Mouse (Mus musculus) kidney, adult 2 months (tissue): Measurements from ENCODE around the gene Bicra. TPM values are rescaled to one million over a fixed set of nuclear protein-coding genes. Genes with fewer than 3 reads are reported as not detected.
A peak's percentile ranks its signal among the peaks of the same experiment; 100 is the strongest.

Source experiments
- DNase-seq: peaks from one replicate; pipeline ENCODE4 v3.0.0; 2021
- H3K27ac ChIP-seq: fragments of 200-500 bp; 2 replicates; pipeline ENCODE4 v1.5.1; 2012; ENCODE audit warnings: low read depth, low read length, control low read depth, inconsistent platforms; ENCODE audit not compliant: insufficient read depth
- H3K27me3 ChIP-seq: fragments of 200-500 bp; replicated peaks from 2 replicates; pipeline ENCODE4 v1.6.1; 2012; ENCODE audit warnings: mild to moderate bottlenecking, moderate library complexity, low read length, inconsistent platforms; ENCODE audit not compliant: control insufficient read depth, insufficient read depth
- H3K36me3 ChIP-seq: fragments of 200-500 bp; 2 replicates; pipeline ENCODE4 v1.6.1; 2012; ENCODE audit warnings: mild to moderate bottlenecking, moderate library complexity, low read length, inconsistent platforms; ENCODE audit not compliant: control insufficient read depth, insufficient read depth
- H3K4me1 ChIP-seq: fragments of 200-500 bp; 2 replicates; pipeline ENCODE4 v1.6.1; 2011; ENCODE audit warnings: low read length; ENCODE audit not compliant: control insufficient read depth, insufficient read depth
- H3K4me3 ChIP-seq: fragments of 200-500 bp; 2 replicates; pipeline ENCODE4 v1.5.1; 2011; ENCODE audit warnings: mild to moderate bottlenecking, low read depth, low read length, control low read depth; ENCODE audit not compliant: insufficient read depth
- CTCF ChIP-seq: fragments of 200-500 bp; conservative IDR thresholded peaks from 2 replicates; pipeline ENCODE4 v1.5.1; 2011; ENCODE audit warnings: low read depth, mild to moderate bottlenecking, control low read depth, low read length, moderate library complexity, mixed read lengths; ENCODE audit not compliant: insufficient read depth, insufficient read length
- POLR2A ChIP-seq: fragments of 200-500 bp; IDR thresholded peaks from one replicate; pipeline ENCODE4 v1.6.1; 2011; ENCODE audit warnings: low read depth, low read length, control low read depth
- WGBS: fragments of 180-500 bp; shearing (Covaris S2); methylation state at CpG from one replicate; pipeline ENCODE4 v1.1.7; 2018; 5-methylcytosine and 5-hydroxymethylcytosine counted together
- polyA plus RNA-seq: library from polyadenylated mRNA; depleted of rRNA; stranded (reverse); fragments of >200 nt; gene quantifications from 2 replicates; pipeline ENCODE4 v1.2.3, GENCODE M21; 2012

The Bicra gene
- polyA plus RNA-seq, 1 experiment = 8.6 TPM

DNA sequence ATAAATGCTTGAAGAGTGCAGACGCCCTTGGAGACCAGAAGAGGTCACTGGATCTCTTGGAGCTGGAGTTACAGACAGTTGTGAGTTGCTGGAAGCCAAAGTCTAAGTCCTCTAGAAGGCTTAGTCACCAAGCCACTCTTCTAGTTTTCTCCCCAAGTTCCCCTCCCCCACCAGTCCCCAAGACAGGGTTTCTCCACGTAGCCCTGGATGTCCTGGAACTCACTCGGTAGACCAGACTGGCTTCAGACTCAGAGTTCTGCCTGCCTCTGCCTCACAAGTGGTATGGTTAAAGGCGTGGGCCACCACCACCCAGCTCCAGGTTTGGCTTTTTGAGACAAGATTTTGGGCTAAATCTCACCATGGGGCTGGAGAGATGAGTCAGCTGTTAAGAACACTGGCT lies 7.2 kb upstream of the Bicra start:
- DNase-seq = no peak
- Histone ChIP-seq H3K4me1 (peaks cover 2% of the 10 kb centered on the region; the same call in 1 of the 2 replicates), H3K27ac (no peak overlapping the region), H3K27me3 (no peaks in the 10 kb centered on the region), H3K4me3 (no peak overlapping the region), H3K36me3 (no peaks in the 10 kb centered on the region)
- no peak for TF ChIP-seq POLR2A
- no peak for TF ChIP-seq CTCF
- WGBS = 71% methylated on average over 4 of the region's 4 CpGs

DNA sequence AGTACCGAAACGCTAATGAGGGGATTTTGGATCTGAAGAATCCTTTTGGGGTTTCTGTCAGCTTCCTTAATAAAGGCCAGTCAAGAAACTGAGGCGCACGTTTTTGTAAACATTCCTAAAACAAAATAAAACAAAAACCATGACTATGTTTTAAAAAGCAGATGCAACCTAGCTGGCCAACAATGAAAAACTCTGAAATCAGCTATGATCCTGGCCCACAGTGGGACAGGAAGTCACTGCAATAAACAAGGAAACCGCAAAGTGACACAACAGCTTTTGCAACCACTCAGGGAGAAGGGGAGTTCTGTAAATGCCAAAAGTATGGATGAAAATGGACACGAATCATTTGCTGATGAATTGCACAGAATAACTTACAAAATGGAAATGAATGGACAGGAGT lies 5.4 kb upstream of the Bicra start:
- no peak for TF ChIP-seq POLR2A
- no peak for TF ChIP-seq CTCF
- no peaks in the 10 kb centered on the region for H3K27me3 ChIP-seq
- WGBS = 7% methylated on average over 6 of the region's 6 CpGs
- H3K36me3 ChIP-seq = no peaks in the 10 kb centered on the region
- H3K4me3 ChIP-seq = no peak overlapping the region
- no peak for DNase-seq
- no peak overlapping the region; the same call in 1 of the 2 replicates for H3K27ac ChIP-seq
- peaks cover 12% of the 10 kb centered on the region; the same call in 1 of the 2 replicates for H3K4me1 ChIP-seq

DNA sequence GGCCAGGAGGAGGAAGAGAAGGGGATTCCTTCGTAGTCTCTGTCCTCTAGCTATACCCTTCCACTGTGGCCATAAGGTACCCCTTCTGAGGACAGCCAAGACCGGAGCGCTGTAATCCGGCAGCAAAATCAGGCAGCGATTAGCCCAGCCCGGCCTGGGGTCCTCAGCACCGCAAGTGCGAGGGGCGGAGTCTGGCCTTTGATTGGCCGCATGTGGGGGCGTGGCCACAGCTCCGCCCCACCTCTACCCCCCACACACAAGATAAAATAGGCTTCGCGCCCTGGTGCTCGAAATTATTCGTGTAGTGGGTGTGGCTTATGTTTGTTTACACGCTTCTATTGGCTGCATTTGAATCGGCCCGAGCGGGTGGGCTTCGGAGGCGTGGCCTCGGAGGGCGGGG lies 5.0 kb upstream of the Bicra start:
- Histone ChIP-seq H3K4me3 (peak overlapping the region; percentile 68), H3K27me3 (no peaks in the 10 kb centered on the region), H3K27ac (peak overlapping the region; percentile 72), H3K36me3 (no peaks in the 10 kb centered on the region), H3K4me1 (peaks cover 12% of the 10 kb centered on the region; the same call in 1 of the 2 replicates)
- peak; percentile 99 for DNase-seq
- WGBS = under 1% methylated on average over 24 of the region's 24 CpGs
- TF ChIP-seq CTCF (no peak), POLR2A (peak; percentile 23)

DNA sequence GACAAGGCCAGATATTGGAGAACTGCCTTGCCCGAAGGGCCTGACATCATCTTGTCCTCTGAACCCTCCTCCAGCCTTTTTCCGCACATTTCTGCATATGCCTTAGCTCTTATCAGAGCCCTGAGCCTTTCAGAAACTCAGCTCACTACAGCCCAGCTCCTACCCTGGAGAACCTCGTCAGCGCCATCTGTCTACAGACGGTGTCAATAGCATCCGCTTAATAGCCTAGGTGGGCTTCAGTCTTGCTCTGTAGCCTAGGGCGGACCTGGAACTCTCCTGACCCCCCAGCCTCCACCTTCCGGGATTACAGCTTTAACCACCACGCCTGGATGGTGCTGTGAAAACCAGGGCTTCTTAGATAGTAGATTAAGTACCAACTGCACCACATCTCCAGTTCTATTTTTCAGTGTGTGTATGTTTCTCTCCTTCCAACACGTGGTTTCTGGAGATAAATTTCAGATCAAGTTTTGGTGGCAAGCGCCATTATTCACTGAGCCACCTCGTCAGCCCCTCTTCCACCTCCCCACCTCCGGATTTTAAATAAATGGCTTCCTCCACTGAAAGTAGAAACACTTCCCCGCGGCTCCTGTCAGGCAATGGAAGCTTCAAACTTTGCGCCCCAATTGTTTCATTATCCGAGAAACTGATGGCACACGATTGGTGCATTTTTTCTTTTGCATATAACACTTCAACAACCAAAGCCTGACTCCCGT lies 4.3 kb upstream of the Bicra start:
- H3K4me1 ChIP-seq = peaks cover 12% of the 10 kb centered on the region; the same call in 1 of the 2 replicates
- peak; percentile 85 for DNase-seq
- no peaks in the 10 kb centered on the region for H3K27me3 ChIP-seq
- TF ChIP-seq CTCF = peak; percentile 93
- TF ChIP-seq POLR2A = no peak
- H3K4me3 ChIP-seq = peak overlapping the region; percentile 68
- H3K27ac ChIP-seq = peak overlapping the region; percentile 72
- no peaks in the 10 kb centered on the region for H3K36me3 ChIP-seq
- WGBS = under 1% methylated on average over 19 of the region's 19 CpGs

DNA sequence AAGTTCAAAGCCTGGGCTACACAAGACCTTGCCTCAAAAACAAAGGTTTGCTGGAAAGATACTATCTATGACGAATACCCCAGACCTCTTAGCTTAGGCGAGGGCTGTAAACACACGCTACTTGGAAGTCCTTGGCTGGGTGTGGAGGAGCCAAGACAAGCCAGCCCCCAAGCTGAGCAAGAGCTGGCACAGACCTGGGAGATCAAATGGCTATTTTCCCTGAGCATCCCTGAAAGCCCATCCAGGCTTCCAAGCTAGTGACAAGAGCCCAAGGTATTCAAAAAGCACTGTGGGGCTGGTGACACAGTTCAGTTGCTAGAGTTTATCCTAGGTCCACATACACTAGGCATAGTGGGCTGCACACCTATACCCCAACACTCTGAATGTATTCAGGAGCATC lies 2.9 kb upstream of the Bicra start:
- Histone ChIP-seq H3K27me3 (no peaks in the 10 kb centered on the region), H3K4me3 (no peak overlapping the region), H3K36me3 (no peaks in the 10 kb centered on the region), H3K27ac (no peak overlapping the region), H3K4me1 (peaks cover 15% of the 10 kb centered on the region; the same call in 1 of the 2 replicates)
- no peak for DNase-seq
- 94% methylated on average over 3 of the region's 3 CpGs for WGBS
- TF ChIP-seq CTCF = no peak
- no peak for TF ChIP-seq POLR2A

- 57% methylated on average over 7 of the region's 7 CpGs for WGBS
These were observed 1.8 kb upstream of the Bicra start for GRCm38 (mm10) chr7:16049576-16049915.

GRCm38 (mm10) chr7:16048675-16049575 lies 1.2 kb upstream of the Bicra start:
- peak overlapping the region; percentile 50 for H3K27ac ChIP-seq
- no peaks in the 10 kb centered on the region for H3K27me3 ChIP-seq
- WGBS = 4% methylated on average over 36 of the region's 36 CpGs
- H3K36me3 ChIP-seq = no peaks in the 10 kb centered on the region
- peak; percentile 65 for DNase-seq
- TF ChIP-seq CTCF = no peak
- TF ChIP-seq POLR2A = no peak
- H3K4me1 ChIP-seq = peaks cover 27% of the 10 kb centered on the region; the same call in 1 of the 2 replicates
- H3K4me3 ChIP-seq = peak overlapping the region; percentile 68

More at GRCm38 (mm10) chr7:16049576-16049915, 1.8 kb upstream of the Bicra start:
- TF ChIP-seq CTCF = no peak
- no peak for TF ChIP-seq POLR2A
- no peak for DNase-seq
- Histone ChIP-seq H3K4me1 (peaks cover 22% of the 10 kb centered on the region; the same call in 1 of the 2 replicates), H3K27me3 (no peaks in the 10 kb centered on the region), H3K36me3 (no peaks in the 10 kb centered on the region), H3K4me3 (peak overlapping the region; percentile 68), H3K27ac (peak overlapping the region; percentile 50; the same call in 1 of the 2 replicates)
